Mouse (Mus musculus) heart, adult 11 months (tissue): Measurements from ENCODE around the gene Dync1h1.

ENCODE experiments used
- DNase-seq: peaks from one replicate; pipeline ENCODE4 v3.0.0; 2022

Gene Dync1h1

DNA sequence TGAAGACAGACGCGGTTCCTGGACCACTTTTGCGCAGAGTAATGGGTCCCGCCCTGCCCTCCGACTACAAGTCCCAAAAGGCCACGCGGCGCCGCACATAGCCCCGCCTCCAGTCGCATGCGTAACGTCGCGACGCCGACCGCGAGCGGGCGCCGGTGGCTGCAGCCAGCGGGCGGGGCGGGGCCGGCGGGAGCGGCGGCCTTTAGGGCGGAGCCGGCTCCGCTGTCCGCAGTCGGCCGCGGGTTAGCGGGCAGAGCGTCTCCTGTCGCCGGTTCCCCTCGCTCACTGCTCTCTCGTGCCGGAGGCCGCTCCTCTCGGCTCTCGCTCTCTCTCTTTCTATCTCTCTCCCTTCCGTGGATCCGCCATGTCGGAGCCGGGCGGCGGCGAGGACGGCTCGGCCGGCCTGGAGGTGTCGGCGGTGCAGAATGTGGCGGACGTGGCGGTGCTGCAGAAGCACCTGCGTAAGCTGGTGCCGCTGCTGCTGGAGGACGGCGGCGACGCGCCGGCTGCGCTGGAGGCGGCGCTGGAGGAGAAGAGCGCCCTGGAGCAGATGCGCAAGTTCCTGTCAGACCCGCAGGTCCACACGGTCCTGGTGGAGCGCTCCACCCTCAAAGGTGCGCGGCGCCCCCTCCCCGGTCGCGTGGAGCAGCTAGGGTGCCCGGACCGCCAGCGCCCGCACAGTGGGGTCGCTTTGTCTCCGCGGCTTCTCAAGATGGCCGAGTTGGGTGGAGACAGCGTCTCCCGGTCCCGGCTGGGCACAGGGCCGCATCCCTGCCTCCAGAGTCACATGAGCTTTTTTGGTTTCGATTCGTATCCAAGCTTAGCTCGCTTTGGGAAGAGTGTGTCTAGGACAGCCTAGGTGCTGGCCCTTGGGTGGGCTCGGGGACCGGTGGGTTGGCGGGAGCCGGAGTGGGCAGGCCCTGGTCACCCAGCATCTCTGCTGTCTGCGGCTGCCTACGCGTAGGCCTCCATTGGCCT is at the start of gene Dync1h1:
Gene Dync1h1, plus strand, starts transcription at position 212 of the 978 bp plus-strand sequence.
- peak; percentile 99 for DNase-seq

DNA sequence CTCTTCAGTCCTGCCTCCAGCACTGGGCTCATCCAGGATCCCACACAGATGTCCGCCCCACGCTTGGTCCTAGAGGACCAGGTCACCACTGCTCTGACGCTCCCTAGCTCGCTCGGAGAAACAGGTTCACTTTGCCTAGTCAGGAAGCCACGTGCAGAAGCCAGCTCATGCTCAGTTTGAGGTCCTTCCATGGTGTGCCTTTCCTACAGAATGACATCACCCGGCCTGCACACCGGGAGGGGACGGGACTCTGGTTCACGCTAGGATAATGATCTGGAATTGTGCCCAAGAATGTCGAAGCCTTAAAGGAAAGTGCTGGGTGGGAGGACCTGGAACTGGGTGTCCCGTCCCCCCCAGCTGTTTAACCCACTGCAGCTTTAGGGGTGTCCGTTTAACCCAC is 49.1 kb upstream of the Dync1h1 start:
- no peak for DNase-seq

DNA sequence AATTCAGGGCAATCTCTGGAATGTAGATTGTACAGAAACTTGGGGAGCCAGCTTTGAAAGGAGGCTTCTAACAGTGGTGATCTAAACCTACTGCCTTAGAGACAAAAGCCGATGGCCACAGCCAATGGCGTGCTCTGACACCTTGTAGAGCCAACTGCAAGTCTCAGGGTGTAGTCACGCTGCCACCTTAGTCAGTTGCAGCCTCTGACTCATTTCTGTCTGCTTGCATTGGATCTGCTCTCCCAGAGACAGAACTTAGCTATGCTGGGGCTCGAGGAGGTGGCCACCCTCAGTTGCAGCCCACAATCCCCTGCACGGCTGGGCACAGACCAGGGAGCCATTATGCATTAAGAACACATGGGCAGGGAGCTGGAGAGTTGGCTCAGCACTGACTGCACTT is 47.9 kb upstream of the Dync1h1 start:
- DNase-seq = no peak

DNA sequence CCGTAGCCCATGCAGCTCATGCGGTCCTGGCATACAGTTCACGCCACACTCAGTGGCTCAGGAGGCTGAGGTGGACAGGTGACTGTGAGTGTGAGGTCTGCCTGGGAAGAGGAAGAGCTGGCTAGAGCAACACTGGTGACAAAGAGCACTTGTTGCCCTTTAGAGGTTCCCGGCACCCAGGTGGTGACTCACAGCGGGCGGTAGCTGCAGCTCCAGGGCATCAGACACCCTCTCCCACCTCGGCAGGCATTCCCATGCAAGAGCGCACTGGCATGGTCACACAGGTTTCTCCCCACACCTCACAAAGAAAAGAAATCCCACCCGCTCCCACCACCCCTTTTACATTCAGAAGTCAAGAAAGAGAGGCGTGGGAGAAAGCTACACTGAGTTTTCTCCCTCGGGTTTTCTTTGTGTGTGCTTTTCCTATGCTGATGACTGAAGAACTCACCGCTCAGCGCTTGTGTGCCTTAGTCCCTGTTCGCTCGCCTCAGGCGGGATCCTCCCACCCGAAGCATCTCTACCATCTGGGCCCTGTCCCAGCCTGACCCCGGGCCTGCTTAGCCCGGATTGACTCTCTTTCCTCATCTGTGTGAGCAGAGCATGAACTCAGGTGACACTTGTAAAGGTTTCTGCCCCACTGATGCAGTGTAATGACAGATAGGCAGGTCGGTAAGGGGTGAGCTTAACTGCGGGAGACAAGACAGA is 45.6 kb upstream of the Dync1h1 start:
- no peak for DNase-seq

DNA sequence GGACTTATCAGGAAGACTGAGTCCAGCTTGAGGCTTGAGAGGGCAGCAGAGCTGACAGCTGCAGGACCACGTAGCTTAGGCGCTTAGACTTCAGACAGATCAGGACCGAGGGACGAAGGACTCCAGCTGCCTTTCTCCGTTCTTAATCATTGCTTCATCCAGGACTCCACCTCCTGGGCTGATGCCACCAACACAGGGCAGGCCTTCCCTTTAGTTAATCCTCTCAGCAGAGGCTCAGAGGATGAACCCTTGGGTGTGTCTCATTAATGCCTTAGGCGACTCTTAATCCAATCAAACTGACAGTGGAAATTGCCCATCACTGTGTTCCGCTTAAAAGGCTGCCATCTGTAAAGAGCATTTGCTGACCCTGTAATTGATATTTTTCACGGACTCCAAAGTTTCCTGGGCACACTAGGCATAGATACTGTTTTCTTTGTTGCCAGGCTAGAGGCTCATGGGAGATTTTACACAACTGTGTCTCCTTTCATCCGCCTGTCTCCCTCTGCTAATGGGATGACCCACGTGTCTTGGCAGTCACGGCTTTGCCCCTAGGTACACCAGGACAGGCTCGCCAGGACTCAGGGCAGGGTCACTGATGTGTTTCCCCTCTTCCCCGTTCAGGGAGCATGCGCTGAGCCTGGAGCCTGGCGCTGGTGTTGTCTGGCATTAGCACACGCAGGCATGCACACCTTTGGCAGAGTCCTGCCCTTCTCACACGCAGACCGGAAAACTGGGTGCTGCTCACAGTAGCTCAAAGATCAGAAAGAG is 44.2 kb upstream of the Dync1h1 start:
- peak; percentile 96 for DNase-seq

- DNase-seq = no peak
These were observed 43.1 kb upstream of the Dync1h1 start for GRCm38 (mm10) chr12:110558175-110558574.

- DNase-seq = no peak
These were observed 37.9 kb upstream of the Dync1h1 start for GRCm38 (mm10) chr12:110563383-110563782.

DNA sequence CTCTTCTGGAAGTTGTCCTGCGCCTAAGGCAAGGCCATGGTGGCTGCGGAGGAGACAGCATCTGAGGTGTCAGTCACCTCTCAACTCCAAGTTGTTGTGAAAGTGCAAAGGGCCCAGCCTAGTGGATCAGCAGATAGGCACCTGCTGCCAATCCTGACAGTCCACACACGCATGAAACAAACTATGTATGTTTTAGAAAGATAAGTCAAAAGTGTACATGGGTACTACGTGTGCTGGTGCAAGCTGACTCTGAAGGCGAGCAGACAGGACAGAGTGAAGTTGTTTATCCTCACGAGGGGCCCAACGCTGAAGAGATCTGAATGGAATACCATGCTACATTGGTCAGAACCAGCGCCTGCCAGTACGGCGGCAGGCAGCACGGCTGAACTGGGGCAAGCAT is 36.4 kb upstream of the Dync1h1 start:
- no peak for DNase-seq

- no peak for DNase-seq
These were observed 34.9 kb upstream of the Dync1h1 start for GRCm38 (mm10) chr12:110566366-110566765.

- no peak for DNase-seq
These were observed 30.2 kb upstream of the Dync1h1 start for GRCm38 (mm10) chr12:110571050-110571449.

GRCm38 (mm10) chr12:110572351-110572750 is 28.9 kb upstream of the Dync1h1 start:
- no peak for DNase-seq

GRCm38 (mm10) chr12:110573635-110574034 is 27.6 kb upstream of the Dync1h1 start:
- DNase-seq = no peak

- no peak for DNase-seq
These were observed 25.3 kb upstream of the Dync1h1 start for GRCm38 (mm10) chr12:110575926-110576325.

DNA sequence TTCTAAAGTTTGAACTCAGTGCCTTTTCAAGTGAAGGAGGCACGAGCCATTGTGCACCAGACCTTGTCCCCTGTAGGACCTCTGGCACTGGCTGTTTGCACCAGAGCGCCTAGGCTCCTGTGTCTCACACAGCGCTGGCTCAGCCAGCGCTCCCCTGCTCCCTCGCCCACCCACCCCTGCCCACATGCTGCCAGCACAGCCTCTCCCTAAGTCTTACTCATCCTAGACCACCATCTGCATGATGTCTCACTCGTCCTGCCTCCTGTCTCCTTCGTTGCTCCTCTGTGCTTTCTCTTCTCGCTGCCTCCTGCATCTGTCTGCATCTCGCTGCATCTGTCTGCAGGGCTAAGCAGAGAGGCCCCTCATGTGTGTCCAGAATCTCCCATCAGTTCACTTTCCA is 22.9 kb upstream of the Dync1h1 start:
- DNase-seq = no peak

- no peak for DNase-seq
These were observed 12.6 kb upstream of the Dync1h1 start for GRCm38 (mm10) chr12:110588622-110589021.

DNA sequence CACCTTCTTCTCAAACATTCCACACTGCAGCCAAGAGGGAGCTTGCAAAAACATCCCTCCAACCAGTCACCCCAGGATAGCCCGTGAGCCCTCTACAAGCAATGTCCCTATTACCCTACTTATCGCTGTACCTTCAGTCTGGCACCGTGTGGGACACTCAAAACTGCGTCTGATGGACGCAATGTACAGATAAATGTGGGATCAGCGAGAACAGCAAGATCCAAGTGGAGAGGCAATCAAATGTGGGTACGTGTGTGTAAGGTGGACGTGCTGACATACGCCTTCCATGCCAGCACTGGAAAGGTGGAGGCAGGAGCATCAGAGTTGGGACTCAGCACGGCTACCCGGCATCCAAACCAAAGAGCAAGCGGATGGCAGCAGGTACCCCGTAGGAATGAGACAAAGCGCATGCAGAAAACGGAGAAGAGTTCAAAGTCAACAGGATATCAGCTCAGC is 10.4 kb upstream of the Dync1h1 start:
- no peak for DNase-seq

GRCm38 (mm10) chr12:110591260-110591883 is 9.9 kb upstream of the Dync1h1 start:
- peak; percentile 100 for DNase-seq

- peak; percentile 94 for DNase-seq
These were observed 2.7 kb upstream of the Dync1h1 start for GRCm38 (mm10) chr12:110598527-110598926.

- no peak for DNase-seq
These were observed 1.5 kb upstream of the Dync1h1 start for GRCm38 (mm10) chr12:110599791-110600190.

DNA sequence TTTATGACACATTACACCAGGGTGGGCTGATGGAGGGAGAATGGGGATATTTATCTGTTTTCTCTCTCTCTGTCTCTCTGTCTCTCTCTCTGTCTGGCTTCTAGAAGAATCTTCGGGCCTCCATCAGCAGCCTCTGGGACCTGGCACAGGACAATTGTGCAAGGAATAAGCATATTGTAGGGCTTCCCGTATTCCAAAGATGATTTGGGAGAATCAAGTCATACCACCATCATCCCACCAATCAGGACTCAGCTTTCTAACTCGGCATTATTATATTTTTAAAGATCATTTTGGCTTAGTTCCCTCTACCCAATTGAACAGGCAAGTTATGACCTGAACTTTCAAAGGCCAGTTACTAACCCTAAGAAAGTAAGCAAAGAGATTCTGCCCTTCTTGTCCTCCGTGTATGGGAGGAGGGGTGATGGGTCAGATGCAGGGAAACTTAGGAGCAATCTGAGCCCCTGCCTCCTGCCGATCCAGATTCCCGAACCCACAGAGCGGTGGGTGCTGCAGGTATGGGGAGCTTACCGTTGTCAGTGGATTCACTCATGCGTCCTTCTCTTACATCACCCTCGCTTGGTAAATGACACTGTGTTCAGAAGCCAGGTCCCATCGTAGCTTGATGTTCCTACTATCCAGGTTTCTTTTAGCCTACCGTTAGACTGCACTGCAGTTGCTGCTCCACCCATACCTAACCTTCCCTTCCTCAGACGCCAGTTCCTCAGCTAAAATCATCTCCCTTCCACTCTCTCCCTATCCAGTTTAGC is 844 bp upstream of the Dync1h1 start:
- DNase-seq = no peak

GRCm38 (mm10) chr12:110606161-110606560 is 4.9 kb downstream of the Dync1h1 start:
- DNase-seq = peak; percentile 92

GRCm38 (mm10) chr12:110606676-110607075 is 5.4 kb downstream of the Dync1h1 start:
- DNase-seq = no peak
